Mouse (Mus musculus): ENCODE measurements around the gene Phc2.

Phc2 gene

GRCm38 (mm10) chr4:128692149-128692925 is 37.8 kb downstream of the Phc2 start:
- DNase-seq, result no peak

- no peak for DNase-seq
Measured at GRCm38 (mm10) chr4:128693207-128693606, 38.7 kb downstream of the Phc2 start.

GRCm38 (mm10) chr4:128694315-128694714 is 39.8 kb downstream of the Phc2 start:
- no peak for DNase-seq

- no peak for DNase-seq
Measured at GRCm38 (mm10) chr4:128695149-128695548, 40.6 kb downstream of the Phc2 start.

GRCm38 (mm10) chr4:128698011-128698861 is 43.7 kb downstream of the Phc2 start:
- DNase-seq, result peak; percentile 49

- no peak for DNase-seq
Measured at GRCm38 (mm10) chr4:128699916-128700315, 45.4 kb downstream of the Phc2 start.

- no peak for DNase-seq
Measured at GRCm38 (mm10) chr4:128700543-128700942, 46.0 kb downstream of the Phc2 start.

- DNase-seq, result no peak
Measured at GRCm38 (mm10) chr4:128705138-128705720, 50.7 kb downstream of the Phc2 start.

GRCm38 (mm10) chr4:128706626-128707025 is 52.1 kb downstream of the Phc2 start:
- peak; percentile 63 for DNase-seq

GRCm38 (mm10) chr4:128707384-128707783 is 52.9 kb downstream of the Phc2 start:
- DNase-seq, result no peak

- DNase-seq, result no peak
Measured at GRCm38 (mm10) chr4:128709061-128709780, 54.7 kb downstream of the Phc2 start.

GRCm38 (mm10) chr4:128709781-128710166 is 55.3 kb downstream of the Phc2 start:
- DNase-seq, result no peak

- DNase-seq, result no peak
Measured at GRCm38 (mm10) chr4:128710286-128710685, 55.8 kb downstream of the Phc2 start.

- no peak for DNase-seq
Measured at GRCm38 (mm10) chr4:128710800-128711199, 56.3 kb downstream of the Phc2 start.

- peak; percentile 96 for DNase-seq
Measured at GRCm38 (mm10) chr4:128711455-128712135, 57.1 kb downstream of the Phc2 start.

- DNase-seq, result no peak
Measured at GRCm38 (mm10) chr4:128712136-128712655, 57.7 kb downstream of the Phc2 start.

- DNase-seq, result no peak
Measured at GRCm38 (mm10) chr4:128712941-128713340, 58.4 kb downstream of the Phc2 start.

GRCm38 (mm10) chr4:128715241-128716204 is 61.0 kb downstream of the Phc2 start:
- DNase-seq, result peak; percentile 50

- DNase-seq, result no peak
Measured at GRCm38 (mm10) chr4:128716279-128716678, 61.8 kb downstream of the Phc2 start.

GRCm38 (mm10) chr4:128716731-128717130 is 62.2 kb downstream of the Phc2 start:
- no peak for DNase-seq

GRCm38 (mm10) chr4:128720110-128720509 is 65.6 kb downstream of the Phc2 start:
- peak; percentile 67 for DNase-seq

All from lung, postnatal 36 days (tissue).